Mouse (Mus musculus) neural tube, embryonic 13.5 days (tissue): ENCODE data around the gene Pld4. TPM values are rescaled to one million over a fixed set of nuclear protein-coding genes. Genes with fewer than 3 reads are reported as not detected.

Experiments used
- ATAC-seq: fragments of 200-750 bp; cut with Nextera tagmentation; 2 replicates; pipeline ENCODE4 v1.8.0; 2017; ENCODE audit warnings: low read depth, mild to moderate bottlenecking, moderate TSS enrichment, moderate library complexity
- H3K27ac ChIP-seq: fragments of 300-500 bp; sonication (generic); replicated peaks from 2 replicates; pipeline ENCODE4 v1.5.1; 2015; ENCODE audit warnings: moderate library complexity, mild to moderate bottlenecking, inconsistent platforms
- H3K27me3 ChIP-seq: fragments of 300-500 bp; sonication (generic); 2 replicates; pipeline ENCODE4 v1.6.1; 2015; ENCODE audit warnings: mild to moderate bottlenecking, inconsistent platforms
- H3K36me3 ChIP-seq: fragments of 300-500 bp; sonication (generic); 2 replicates; pipeline ENCODE4 v1.6.1; 2015; ENCODE audit warnings: mild to moderate bottlenecking, inconsistent platforms
- H3K4me1 ChIP-seq: fragments of 300-500 bp; sonication (generic); replicated peaks from 2 replicates; pipeline ENCODE4 v1.6.1; 2015; ENCODE audit warnings: inconsistent platforms
- H3K4me2 ChIP-seq: fragments of 300-500 bp; sonication (generic); 2 replicates; pipeline ENCODE4 v1.6.1; 2015; ENCODE audit warnings: inconsistent platforms, mild to moderate bottlenecking, moderate library complexity
- H3K4me3 ChIP-seq: fragments of 300-500 bp; sonication (generic); 2 replicates; pipeline ENCODE4 v1.5.1; 2015; ENCODE audit warnings: mild to moderate bottlenecking, inconsistent platforms
- H3K9ac ChIP-seq: fragments of 300-500 bp; sonication (generic); 2 replicates; pipeline ENCODE4 v1.6.1; 2015; ENCODE audit warnings: moderate library complexity, mild to moderate bottlenecking, inconsistent platforms
- H3K9me3 ChIP-seq: fragments of 300-500 bp; sonication (generic); 2 replicates; pipeline ENCODE4 v1.6.1; 2016; ENCODE audit warnings: inconsistent platforms
- WGBS: fragments of 180-500 bp; shearing (Covaris S2); methylation state at CpG from one replicate; pipeline ENCODE4 v1.1.7; 2015; 5-methylcytosine and 5-hydroxymethylcytosine counted together
- polyA plus RNA-seq: library from polyadenylated mRNA; unstranded; fragments of >200 nt; fragmentation: Nextera tagmentation; extraction: Ambion mirVana; gene quantifications from 2 replicates; pipeline ENCODE4 v1.2.1, GENCODE M21; 2015

Pld4 gene
- polyA plus RNA-seq: 6.7 and 8.6 TPM in 2 replicates

GRCm38 (mm10) chr12:112760154-112760926, at the start of gene Pld4:
Gene Pld4, plus strand, starts transcription at chr12:112760655.
- 48% methylated on average over 4 of the region's 4 CpGs for WGBS
- Histone ChIP-seq H3K27ac (no peak within 1 kb of the TSS), H3K27me3 (no peaks in the 10 kb centered on the region), H3K9ac (no peak within 1 kb of the TSS), H3K36me3 (no peaks in the 10 kb centered on the region), H3K4me3 (no peak within 1 kb of the TSS), H3K4me1 (no peaks in the 10 kb centered on the region), H3K9me3 (no peaks in the 10 kb centered on the region), H3K4me2 (no peak within 1 kb of the TSS)
- ATAC-seq: no peak

DNA sequence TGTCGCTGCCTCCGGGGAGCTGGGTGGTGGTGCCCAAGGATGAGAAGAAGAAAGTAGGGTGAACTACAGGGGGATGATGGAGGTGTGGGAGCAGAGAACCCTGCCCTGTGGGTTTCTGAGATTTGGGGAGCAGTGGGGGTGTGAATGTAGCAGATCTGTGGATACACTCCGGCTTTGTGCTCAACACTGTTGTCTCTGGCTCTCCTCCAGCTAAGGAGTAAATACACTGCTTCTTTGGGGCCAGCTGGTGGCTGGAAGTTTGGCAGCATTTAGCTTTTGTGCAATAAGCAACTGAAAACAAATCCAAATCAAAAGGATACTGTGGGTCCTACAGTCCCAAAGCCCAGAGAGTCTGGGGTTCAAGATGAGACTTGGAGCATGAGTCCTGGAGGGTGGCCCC, 46.5 kb upstream of the Pld4 start:
- Histone ChIP-seq H3K9me3 (no peaks in the 10 kb centered on the region), H3K4me3 (no peak overlapping the region), H3K9ac (no peak overlapping the region), H3K27ac (peak overlapping the region; percentile 42; the same call in 1 of the 2 replicates), H3K4me1 (no peaks in the 10 kb centered on the region), H3K4me2 (no peak overlapping the region), H3K27me3 (peaks cover 4% of the 10 kb centered on the region; the same call in 1 of the 2 replicates), H3K36me3 (no peaks in the 10 kb centered on the region)
- WGBS: 71% methylated on average over 3 of the region's 3 CpGs
- ATAC-seq: no peak

DNA sequence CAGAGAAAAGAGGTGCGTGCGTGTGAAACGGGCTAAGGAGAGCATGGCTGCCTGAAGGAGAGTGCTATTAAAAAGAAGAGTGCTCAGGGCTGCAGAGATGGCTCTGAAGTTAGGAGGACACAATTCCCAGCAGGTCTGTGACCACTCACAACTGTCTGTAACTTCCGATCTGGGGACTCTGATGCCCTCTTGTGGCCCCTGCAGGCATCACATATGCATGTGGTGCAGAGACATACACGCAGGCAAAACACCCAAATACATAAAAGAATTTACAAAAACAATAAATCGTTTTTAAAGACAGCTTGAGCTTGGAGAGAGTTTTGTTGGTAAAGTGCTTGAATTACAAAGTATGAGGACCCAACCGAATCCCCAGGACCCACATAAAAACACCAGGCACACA, 43.3 kb upstream of the Pld4 start:
- no peak overlapping the region for H3K9ac ChIP-seq
- no peaks in the 10 kb centered on the region for H3K9me3 ChIP-seq
- H3K4me2 ChIP-seq: no peak overlapping the region
- no peak for ATAC-seq
- H3K4me1 ChIP-seq: peaks cover 11% of the 10 kb centered on the region
- no peaks in the 10 kb centered on the region for H3K36me3 ChIP-seq
- H3K27me3 ChIP-seq: peaks cover 24% of the 10 kb centered on the region
- H3K27ac ChIP-seq: no peak overlapping the region
- 32% methylated on average over 7 of the region's 7 CpGs for WGBS
- H3K4me3 ChIP-seq: no peak overlapping the region

- ATAC-seq: no peak
- H3K4me1 ChIP-seq: peaks cover 23% of the 10 kb centered on the region
- WGBS: 63% methylated on average over 5 of the region's 5 CpGs
- no peak overlapping the region for H3K9ac ChIP-seq
- H3K4me2 ChIP-seq: no peak overlapping the region
- peaks cover 30% of the 10 kb centered on the region for H3K27me3 ChIP-seq
- H3K4me3 ChIP-seq: no peak overlapping the region
- no peak overlapping the region for H3K27ac ChIP-seq
- H3K9me3 ChIP-seq: no peaks in the 10 kb centered on the region
- H3K36me3 ChIP-seq: no peaks in the 10 kb centered on the region
Observed at GRCm38 (mm10) chr12:112718995-112719394, 41.5 kb upstream of the Pld4 start.

GRCm38 (mm10) chr12:112720216-112720615, 40.2 kb upstream of the Pld4 start, which contains the start of gene Cep170b:
Gene Cep170b, plus strand, starts transcription at chr12:112720455.
- Histone ChIP-seq H3K4me3 (peak within 1 kb of the TSS; percentile 91), H3K4me1 (peaks cover 35% of the 10 kb centered on the region), H3K4me2 (peak within 1 kb of the TSS; percentile 93), H3K27me3 (peaks cover 30% of the 10 kb centered on the region), H3K36me3 (no peaks in the 10 kb centered on the region), H3K9me3 (no peaks in the 10 kb centered on the region), H3K9ac (peak within 1 kb of the TSS; percentile 90; the same call in 1 of the 2 replicates), H3K27ac (no peak within 1 kb of the TSS)
- WGBS: 80% methylated on average over 6 of the region's 6 CpGs
- ATAC-seq: no peak

GRCm38 (mm10) chr12:112720890-112721423, 39.5 kb upstream of the Pld4 start:
- no peak overlapping the region for H3K27ac ChIP-seq
- no peaks in the 10 kb centered on the region for H3K36me3 ChIP-seq
- peaks cover 38% of the 10 kb centered on the region for H3K4me1 ChIP-seq
- peak overlapping the region; percentile 91 for H3K4me3 ChIP-seq
- H3K9me3 ChIP-seq: no peaks in the 10 kb centered on the region
- peaks cover 30% of the 10 kb centered on the region for H3K27me3 ChIP-seq
- no peak for ATAC-seq
- H3K4me2 ChIP-seq: peak overlapping the region; percentile 93
- peak overlapping the region; percentile 90; the same call in 1 of the 2 replicates for H3K9ac ChIP-seq
- WGBS: 36% methylated on average over 12 of the region's 12 CpGs

- Histone ChIP-seq H3K36me3 (no peaks in the 10 kb centered on the region), H3K4me3 (peak overlapping the region; percentile 91), H3K27me3 (peaks cover 30% of the 10 kb centered on the region), H3K27ac (0 out of 2 replicates have a peak overlapping the region, but pooled peaks have one; percentile 62), H3K9ac (peak overlapping the region; percentile 90), H3K9me3 (no peaks in the 10 kb centered on the region), H3K4me1 (peaks cover 44% of the 10 kb centered on the region), H3K4me2 (peak overlapping the region; percentile 93)
- ATAC-seq: peak; percentile 51
- WGBS: 2% methylated on average over 45 of the region's 69 CpGs
Observed at GRCm38 (mm10) chr12:112721424-112722239, 38.8 kb upstream of the Pld4 start.

DNA sequence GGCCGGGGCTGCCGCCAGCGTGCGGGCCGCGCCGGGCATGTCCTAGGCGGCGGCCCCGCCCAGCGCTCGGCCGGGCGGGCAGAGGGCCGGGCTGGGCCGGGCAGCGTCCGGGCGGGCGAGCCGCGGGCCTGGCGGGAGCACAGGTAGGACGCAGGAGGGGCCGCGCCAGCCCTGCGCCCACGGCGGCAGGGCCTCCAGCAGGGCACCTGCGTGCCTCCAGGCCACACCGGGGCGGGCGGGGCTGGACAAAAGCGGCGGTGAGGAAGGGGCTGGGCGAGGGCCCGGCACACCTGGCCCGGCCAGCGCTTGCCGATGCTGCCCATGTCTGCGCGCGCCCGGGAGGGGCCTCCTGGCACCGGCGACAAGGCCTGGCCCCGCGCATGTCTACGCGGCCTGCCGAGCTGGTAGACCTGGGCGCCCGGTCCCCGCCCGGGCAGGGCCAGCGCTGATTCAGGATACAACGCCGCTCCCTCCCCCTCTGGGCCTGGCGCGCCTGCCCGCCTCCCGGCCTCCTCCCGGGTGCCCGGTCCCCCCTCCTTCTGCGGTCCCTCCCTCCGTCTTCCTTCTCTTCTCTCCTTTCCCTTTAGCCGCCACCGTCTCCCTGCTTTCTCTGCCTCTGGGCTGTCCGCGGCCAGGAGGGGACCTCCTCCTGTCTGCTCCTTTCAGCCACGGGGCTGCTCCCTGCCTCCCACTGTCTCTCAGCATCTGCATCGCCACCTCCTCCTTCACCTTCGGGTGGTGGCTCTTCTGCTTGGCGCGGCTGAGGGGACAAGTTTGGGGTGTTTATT, 38.0 kb upstream of the Pld4 start:
- Histone ChIP-seq H3K27me3 (peaks cover 30% of the 10 kb centered on the region), H3K27ac (peak overlapping the region; percentile 62; the same call in 1 of the 2 replicates), H3K36me3 (peaks cover 6% of the 10 kb centered on the region; the same call in 1 of the 2 replicates), H3K9ac (peak overlapping the region; percentile 90), H3K4me2 (peak overlapping the region; percentile 93), H3K4me1 (peaks cover 52% of the 10 kb centered on the region), H3K4me3 (peak overlapping the region; percentile 91), H3K9me3 (no peaks in the 10 kb centered on the region)
- ATAC-seq: peak; percentile 52
- WGBS: under 1% methylated on average over 70 of the region's 75 CpGs

- 0 out of 2 replicates have a peak overlapping the region, but pooled peaks have one; percentile 62 for H3K27ac ChIP-seq
- H3K9me3 ChIP-seq: no peaks in the 10 kb centered on the region
- H3K9ac ChIP-seq: peak overlapping the region; percentile 90
- ATAC-seq: peak; percentile 32
- peaks cover 55% of the 10 kb centered on the region for H3K4me1 ChIP-seq
- peak overlapping the region; percentile 93 for H3K4me2 ChIP-seq
- H3K27me3 ChIP-seq: peaks cover 30% of the 10 kb centered on the region
- peaks cover 6% of the 10 kb centered on the region; the same call in 1 of the 2 replicates for H3K36me3 ChIP-seq
- WGBS: 9% methylated on average over 5 of the region's 5 CpGs
- peak overlapping the region; percentile 91 for H3K4me3 ChIP-seq
Observed at GRCm38 (mm10) chr12:112723028-112723330, 37.5 kb upstream of the Pld4 start.

GRCm38 (mm10) chr12:112723445-112723844, 37.0 kb upstream of the Pld4 start:
- peaks cover 30% of the 10 kb centered on the region for H3K27me3 ChIP-seq
- peak overlapping the region; percentile 93 for H3K4me2 ChIP-seq
- peaks cover 55% of the 10 kb centered on the region for H3K4me1 ChIP-seq
- H3K27ac ChIP-seq: no peak overlapping the region
- peak overlapping the region; percentile 90 for H3K9ac ChIP-seq
- peak overlapping the region; percentile 91 for H3K4me3 ChIP-seq
- H3K9me3 ChIP-seq: no peaks in the 10 kb centered on the region
- WGBS: 92% methylated on average over 6 of the region's 6 CpGs
- H3K36me3 ChIP-seq: peaks cover 6% of the 10 kb centered on the region; the same call in 1 of the 2 replicates
- no peak for ATAC-seq

- no peak for ATAC-seq
- peaks cover 55% of the 10 kb centered on the region for H3K4me1 ChIP-seq
Observed at GRCm38 (mm10) chr12:112724077-112724805, 36.2 kb upstream of the Pld4 start.

More at GRCm38 (mm10) chr12:112724077-112724805, 36.2 kb upstream of the Pld4 start:
- Histone ChIP-seq H3K4me3 (no peak overlapping the region), H3K9ac (no peak overlapping the region), H3K27me3 (peaks cover 30% of the 10 kb centered on the region), H3K36me3 (peaks cover 6% of the 10 kb centered on the region; the same call in 1 of the 2 replicates), H3K27ac (no peak overlapping the region), H3K9me3 (no peaks in the 10 kb centered on the region), H3K4me2 (peak overlapping the region; percentile 93)
- 76% methylated on average over 11 of the region's 11 CpGs for WGBS
